Mouse (Mus musculus) limb, embryonic 11.5 days (tissue): ENCODE results near the gene Gm28102. TPM values are rescaled to one million over a fixed set of nuclear protein-coding genes. Genes with fewer than 3 reads are reported as not detected.
"Not testable (repeated sequence)": the region's sequence is repeated elsewhere in the genome, so short reads cannot be mapped to it uniquely, and the experiment has no call there.

ENCODE experiments used
- ATAC-seq: fragments of 200-750 bp; cut with Nextera tagmentation; 2 replicates; pipeline ENCODE4 v1.8.0; 2017; ENCODE audit warnings: low read depth; ENCODE audit not compliant: insufficient number of reproducible peaks, low FRiP score, low TSS enrichment
- DNase-seq: peaks from one replicate; pipeline ENCODE4 v3.0.0-alpha.2; 2015; ENCODE audit warnings: low spot score
- H3K27ac ChIP-seq: fragments of 300-500 bp; sonication (generic); replicated peaks from 2 replicates; pipeline ENCODE4 v1.5.1; 2014; ENCODE audit warnings: low read depth, mild to moderate bottlenecking, low read length
- H3K27me3 ChIP-seq: fragments of 300-500 bp; sonication (generic); 2 replicates; pipeline ENCODE4 v1.6.1; 2014; ENCODE audit warnings: mild to moderate bottlenecking, low read length, mixed read lengths; ENCODE audit not compliant: control insufficient read depth, insufficient read depth
- H3K36me3 ChIP-seq: fragments of 300-500 bp; sonication (generic); 2 replicates; pipeline ENCODE4 v1.6.1; 2014; ENCODE audit warnings: mild to moderate bottlenecking, low read length, moderate library complexity, mixed read lengths; ENCODE audit not compliant: control insufficient read depth, insufficient read depth
- H3K4me1 ChIP-seq: fragments of 300-500 bp; sonication (generic); 2 replicates; pipeline ENCODE4 v1.6.1; 2014; ENCODE audit warnings: low read length, mixed read lengths; ENCODE audit not compliant: control insufficient read depth, insufficient read depth
- H3K4me2 ChIP-seq: fragments of 300-500 bp; sonication (generic); 2 replicates; pipeline ENCODE4 v1.6.1; 2014; ENCODE audit warnings: low read depth, mild to moderate bottlenecking, moderate library complexity; ENCODE audit not compliant: severe bottlenecking
- H3K4me3 ChIP-seq: fragments of 300-500 bp; sonication (generic); 2 replicates; pipeline ENCODE4 v1.5.1; 2014; ENCODE audit warnings: low read depth, low read length
- H3K9ac ChIP-seq: fragments of 300-500 bp; sonication (generic); 2 replicates; pipeline ENCODE4 v1.6.1; 2014; ENCODE audit warnings: mild to moderate bottlenecking, low read length
- H3K9me3 ChIP-seq: fragments of 300-500 bp; sonication (generic); 2 replicates; pipeline ENCODE4 v1.6.1; 2016; ENCODE audit warnings: low read length; ENCODE audit not compliant: control insufficient read depth
- WGBS: fragments of 180-500 bp; shearing (Covaris S2); extraction: QIAGEN DNeasy Blood & Tissue Kit; methylation state at CpG from one replicate; pipeline ENCODE4 v1.1.7; 2014; 5-methylcytosine and 5-hydroxymethylcytosine counted together
- polyA plus RNA-seq: library from polyadenylated mRNA; unstranded; fragments of >200 nt; fragmentation: Nextera tagmentation; extraction: Ambion mirVana; gene quantifications from 2 replicates; pipeline ENCODE4 v1.2.1, GENCODE M21; 2014

Gm28102 gene
- polyA plus RNA-seq = not detected in 2 replicates

DNA sequence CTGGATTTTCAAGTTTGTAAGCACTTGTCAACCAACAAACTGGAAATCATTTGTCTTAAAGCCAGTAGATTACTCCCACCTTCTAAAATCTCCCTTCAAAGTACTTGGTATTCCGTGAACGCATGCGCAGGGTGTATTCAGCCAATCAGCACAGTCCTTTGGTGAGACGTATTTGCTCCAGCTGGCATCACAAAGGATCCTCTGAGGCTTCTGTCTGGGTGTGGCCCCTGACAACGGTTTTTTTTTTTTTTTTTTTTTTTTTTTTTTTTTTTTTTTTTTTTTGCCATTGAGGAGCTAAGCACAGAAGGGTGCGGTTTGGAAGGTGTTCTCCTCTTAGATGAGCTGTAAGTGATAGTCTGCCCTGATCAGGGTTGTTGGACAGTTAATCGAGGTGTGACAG, at the start of gene Gm28102:
Gene Gm28102 (plus strand): TSS at position 301 of the 400 bp plus-strand sequence.
- not testable (repeated sequence) for H3K9ac ChIP-seq, H3K4me1 ChIP-seq, H3K4me2 ChIP-seq, H3K4me3 ChIP-seq, H3K9me3 ChIP-seq, ATAC-seq, H3K27ac ChIP-seq, H3K27me3 ChIP-seq, DNase-seq, H3K36me3 ChIP-seq
- 85% methylated on average over 4 of the region's 7 CpGs for WGBS
